Comparison of ENCODE assay signal across 9 mouse cellular contexts in genomic region chr7:83201126-83201686, GRCm38 (mm10).
DNase-seq lines count a peak whose midpoint lies in the region; ATAC-seq and TF ChIP-seq lines count a peak whose summit lies in the region.
"Had no signal": no experiment of that assay in that cellular context is flagged by ENCODE, and none has a peak within 500 bp of the region (broad histone marks: within the 10 kb centered on the region; RNA-seq: fewer than 3 reads in every experiment).

No protein-coding gene starts in this region.

- no peak for TF ChIP-seq CTCF in forebrain, postnatal 0 days (IDR thresholded peaks at IDR 0.05; ENCODE audit: low read depth)

- H3K4me3 ChIP-seq in kidney, embryonic 15.5 days (replicated peaks), result no peak overlapping the region
- no peak overlapping the region for H3K4me3 ChIP-seq in embryonic facial prominence, embryonic 12.5 days
- 0 out of 2 replicates have a peak overlapping the region, but pooled peaks have one; percentile 5 for H3K4me3 ChIP-seq in forebrain, postnatal 0 days (ENCODE audit: low read depth, low read length)
- H3K4me3 ChIP-seq in midbrain, embryonic 13.5 days (replicated peaks), result no peak overlapping the region

- H3K9me3 ChIP-seq in kidney, embryonic 15.5 days (replicated peaks), result no peaks in the 10 kb centered on the region
- H3K9me3 ChIP-seq in embryonic facial prominence, embryonic 12.5 days, result no peaks in the 10 kb centered on the region
- H3K9me3 ChIP-seq in forebrain, postnatal 0 days (ENCODE audit: low read length), result no peaks in the 10 kb centered on the region
- no peaks in the 10 kb centered on the region for H3K9me3 ChIP-seq in midbrain, embryonic 13.5 days

- peak overlapping the region; percentile 51 for H3K4me2 ChIP-seq in kidney, embryonic 15.5 days
- H3K4me2 ChIP-seq in embryonic facial prominence, embryonic 12.5 days (replicated peaks), result peak overlapping the region; percentile 35; the same call in 1 of the 2 replicates
- H3K4me2 ChIP-seq in forebrain, postnatal 0 days (ENCODE audit: low read depth), result peak overlapping the region; percentile 52
- peak overlapping the region; percentile 47 for H3K4me2 ChIP-seq in midbrain, embryonic 13.5 days (replicated peaks)

- peaks cover 54% of the 10 kb centered on the region for H3K4me1 ChIP-seq in kidney, embryonic 15.5 days
- peaks cover 50% of the 10 kb centered on the region for H3K4me1 ChIP-seq in embryonic facial prominence, embryonic 12.5 days
- H3K4me1 ChIP-seq in forebrain, postnatal 0 days (ENCODE audit: insufficient read depth), result peaks cover 41% of the 10 kb centered on the region
- peaks cover 55% of the 10 kb centered on the region for H3K4me1 ChIP-seq in midbrain, embryonic 13.5 days (replicated peaks)

- H3K27ac ChIP-seq in kidney, embryonic 15.5 days, result peak overlapping the region; percentile 78; the same call in 1 of the 2 replicates
- peak overlapping the region; percentile 82 for H3K27ac ChIP-seq in embryonic facial prominence, embryonic 12.5 days
- H3K27ac ChIP-seq in forebrain, postnatal 0 days (ENCODE audit: low read depth, low read length), result peak overlapping the region; percentile 91
- peak overlapping the region; percentile 91 for H3K27ac ChIP-seq in midbrain, embryonic 13.5 days

- no peaks in the 10 kb centered on the region for H3K36me3 ChIP-seq in kidney, embryonic 15.5 days
- H3K36me3 ChIP-seq in embryonic facial prominence, embryonic 12.5 days, result no peaks in the 10 kb centered on the region
- H3K36me3 ChIP-seq in forebrain, postnatal 0 days (ENCODE audit: insufficient read depth), result no peaks in the 10 kb centered on the region
- H3K36me3 ChIP-seq in midbrain, embryonic 13.5 days, result no peaks in the 10 kb centered on the region

- WGBS in kidney, embryonic 15.5 days, result 60% methylated on average over 7 of the region's 7 CpGs
- 48% methylated on average over 7 of the region's 7 CpGs for whole genome bisulfite sequencing in embryonic facial prominence, embryonic 12.5 days
- 21% methylated on average over 7 of the region's 7 CpGs for WGBS in forebrain, postnatal 0 days
- 17% methylated on average over 7 of the region's 7 CpGs for WGBS in midbrain, embryonic 13.5 days

- ATAC-seq in kidney, embryonic 15.5 days (replicated peaks; ENCODE audit: low FRiP score), result no peak
- ATAC-seq in embryonic facial prominence, embryonic 12.5 days (ENCODE audit: insufficient number of reproducible peaks, insufficient read depth, low FRiP score, low TSS enrichment), result no peak
- peak; percentile 21 for ATAC-seq in forebrain, postnatal 0 days
- peak; percentile 71 for ATAC-seq in midbrain, embryonic 13.5 days
- ATAC-seq: activated CD4-positive, CD25-positive, alpha-beta regulatory T cell, adult 4 months had no signal

- H3K27me3 ChIP-seq in kidney, embryonic 15.5 days, result no peaks in the 10 kb centered on the region
- no peaks in the 10 kb centered on the region for H3K27me3 ChIP-seq in embryonic facial prominence, embryonic 12.5 days
- H3K27me3 ChIP-seq in forebrain, postnatal 0 days (ENCODE audit: insufficient read depth, low read length), result no peaks in the 10 kb centered on the region
- no peaks in the 10 kb centered on the region for H3K27me3 ChIP-seq in midbrain, embryonic 13.5 days

- DNase-seq in kidney, adult 18-20 months, result no peak
- peak; percentile 43 for DNase-seq in forebrain, postnatal 0 days
- no peak for DNase-seq in frontal cortex, adult 2 months (ENCODE audit: extremely low spot score in 1 of 2, low spot score in 1 of 2)
- DNase-seq in cerebellum, postnatal 36 days, result no peak
- no peak for DNase-seq in B cell, adult 2 months

- no peak overlapping the region for H3K9ac ChIP-seq in kidney, embryonic 15.5 days
- no peak overlapping the region for H3K9ac ChIP-seq in embryonic facial prominence, embryonic 12.5 days
- peak overlapping the region; percentile 62 for H3K9ac ChIP-seq in forebrain, postnatal 0 days
- H3K9ac ChIP-seq in midbrain, embryonic 13.5 days (replicated peaks), result peak overlapping the region; percentile 61

Comparison
In these comparisons a context has a peak if more than half of its experiments do, and no peak if none do; other contexts are left out.
1. ATAC-seq: peak in forebrain, postnatal 0 days (single experiment) and midbrain, embryonic 13.5 days (single experiment); none in kidney, embryonic 15.5 days (single experiment) and embryonic facial prominence, embryonic 12.5 days (single experiment).
2. H3K9ac ChIP-seq: peak in forebrain, postnatal 0 days (single experiment) and midbrain, embryonic 13.5 days (single experiment); none in kidney, embryonic 15.5 days (single experiment) and embryonic facial prominence, embryonic 12.5 days (single experiment).
3. Peak in every context shown above with its lines, with median percentiles within 50 percentile points of each other: H3K27ac ChIP-seq and H3K4me2 ChIP-seq.